Mouse (Mus musculus): Measurements from ENCODE around the gene Lrrc74b.

DNA sequence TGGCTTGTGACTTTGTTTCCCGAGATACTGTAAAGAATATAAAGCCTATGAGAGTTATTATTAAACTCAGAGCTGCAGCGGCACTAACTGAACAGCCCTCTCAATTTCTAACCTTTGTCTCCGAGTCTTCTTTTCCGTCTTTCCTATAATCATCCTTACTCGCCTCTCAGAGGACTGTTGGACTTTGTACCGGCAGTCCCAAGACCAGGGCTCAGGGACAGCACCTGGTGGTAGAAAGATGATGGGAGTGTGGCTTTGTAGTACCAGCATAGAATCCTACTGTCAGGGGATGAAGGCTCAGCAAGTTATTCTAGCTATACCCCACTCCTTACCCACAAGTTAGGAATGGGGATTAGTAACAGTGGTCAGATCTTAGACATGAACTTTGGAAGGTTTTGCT is 34.8 kb downstream of the Lrrc74b start:
- TF ChIP-seq CTCF (IDR thresholded peaks at IDR 0.05; ENCODE audit: insufficient read depth, low read depth, low read length), result no peak
- TF ChIP-seq POLR2A (IDR thresholded peaks at IDR 0.05; ENCODE audit: insufficient read depth, low read depth, low read length), result no peak
